Mouse (Mus musculus): ENCODE measurements at regions not wholly inside any gene's neighbourhood (a gene's known extent, or its start where the extent isn't known, plus 50 kb on each side); places are given as distances from the start of the nearest gene placed in this dataset.

DNA sequence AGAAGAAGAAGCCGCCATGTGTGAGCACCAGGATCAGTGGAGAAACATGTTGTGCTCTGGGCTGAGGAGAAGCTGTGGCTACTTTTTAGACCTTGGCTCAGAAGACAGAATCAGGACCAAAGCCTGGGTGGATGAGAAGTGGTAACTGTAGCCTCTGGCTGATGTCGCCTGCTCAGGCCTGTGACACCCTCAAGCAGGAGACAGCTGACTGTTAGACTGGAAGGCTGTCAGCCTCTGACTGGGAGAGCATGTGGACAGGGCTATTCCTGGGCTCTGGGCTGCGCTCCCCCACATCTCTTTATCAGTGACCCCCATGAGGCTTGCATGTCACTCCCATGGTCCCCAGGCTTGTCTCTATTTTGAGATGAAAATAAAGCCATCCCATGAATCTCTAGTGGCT, 402.5 kb downstream of the Med13l start:
- Histone ChIP-seq H3K9me3 (replicated peaks; ENCODE audit: insufficient read depth, low read length) (no peaks in the 10 kb centered on the region), H3K27me3 (ENCODE audit: control insufficient read depth in 1 of 2, insufficient read depth in 2 of 2, low read length in 2 of 2) (no peaks in the 10 kb centered on the region), H3K9ac (ENCODE audit: control insufficient read depth, low read depth, low read length, poor library complexity, severe bottlenecking) (no peak overlapping the region), H3K36me3 (ENCODE audit: control insufficient read depth in 1 of 2, insufficient read depth in 2 of 2, low read length in 2 of 2) (no peaks in the 10 kb centered on the region), H3K4me1 (ENCODE audit: control insufficient read depth in 1 of 2, insufficient read depth in 2 of 2, low read length in 2 of 2) (no peaks in the 10 kb centered on the region), H3K4me3 (ENCODE audit: control insufficient read depth in 1 of 2, insufficient read depth in 1 of 2, low read depth in 2 of 2, low read length in 2 of 2) (no peak overlapping the region), H3K27ac (ENCODE audit: control insufficient read depth, low read depth, low read length) (no peak overlapping the region), H3K79me2 (ENCODE audit: control insufficient read depth, insufficient read depth, low read length, poor library complexity) (no peaks in the 10 kb centered on the region)
- DNase-seq (ENCODE audit: low read depth, low spot score) = no peak
- TF ChIP-seq MXI1 (IDR thresholded peaks at IDR 0.05; ENCODE audit: low read depth, low read length) (no peak), POLR2AphosphoS2 (IDR thresholded peaks at IDR 0.05; ENCODE audit: low read length) (no peak), EP300 (IDR thresholded peaks at IDR 0.05; ENCODE audit: low read depth in 1 of 2, low read length in 2 of 2) (no peak), TBP (IDR thresholded peaks at IDR 0.05; ENCODE audit: low read depth, low read length) (no peak), GABPA (IDR thresholded peaks at IDR 0.05; ENCODE audit: low read depth, low read length) (no peak), ELF1 (IDR thresholded peaks at IDR 0.05; ENCODE audit: low read depth, low read length) (no peak), MAX (IDR thresholded peaks at IDR 0.05; ENCODE audit: low read length) (no peak), MAZ (IDR thresholded peaks at IDR 0.05; ENCODE audit: low read depth, low read length) (no peak), SMC3 (IDR thresholded peaks at IDR 0.05; ENCODE audit: low read depth, low read length) (no peak)

DNA sequence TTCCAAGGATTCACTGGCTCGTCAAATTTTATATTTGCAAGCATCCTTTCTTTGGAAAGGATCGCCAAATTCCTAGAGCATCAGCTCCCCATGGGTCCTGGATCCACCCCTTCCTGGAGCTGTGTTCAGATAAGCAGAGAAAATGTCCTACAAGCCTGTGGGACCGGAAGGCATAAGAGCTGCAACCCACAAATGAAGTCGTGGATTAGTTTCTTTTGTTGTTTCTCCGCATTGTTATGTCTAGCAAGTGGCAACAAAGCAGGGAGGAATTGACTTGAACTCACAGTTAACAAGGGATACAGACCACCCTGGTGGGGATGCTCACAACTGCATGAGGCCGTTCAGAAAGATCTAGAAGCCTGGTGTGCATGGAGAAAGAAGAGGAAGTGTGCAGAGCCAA, 406.4 kb downstream of the Med13l start:
- H3K27me3 ChIP-seq (ENCODE audit: control insufficient read depth in 1 of 2, insufficient read depth in 2 of 2, low read length in 2 of 2) = no peaks in the 10 kb centered on the region
- H3K36me3 ChIP-seq (ENCODE audit: control insufficient read depth in 1 of 2, insufficient read depth in 2 of 2, low read length in 2 of 2) = no peaks in the 10 kb centered on the region
- H3K4me3 ChIP-seq (ENCODE audit: control insufficient read depth in 1 of 2, insufficient read depth in 1 of 2, low read depth in 2 of 2, low read length in 2 of 2) = no peak overlapping the region
- TF ChIP-seq ZMIZ1 (IDR thresholded peaks at IDR 0.05; ENCODE audit: low read depth, low read length) (no peak), HCFC1 (IDR thresholded peaks at IDR 0.05; ENCODE audit: low read depth, low read length) (no peak), NRF1 (IDR thresholded peaks at IDR 0.05; ENCODE audit: insufficient read depth, low read depth, low read length, poor library complexity, severe bottlenecking) (no peak), USF2 (IDR thresholded peaks at IDR 0.05; ENCODE audit: borderline replicate concordance in 1 of 2, insufficient read depth in 1 of 2, low read depth in 1 of 2, low read length in 2 of 2) (no peak), MYB (IDR thresholded peaks at IDR 0.05; ENCODE audit: low read depth, low read length) (no peak)
- H3K79me2 ChIP-seq (ENCODE audit: control insufficient read depth, insufficient read depth, low read length, poor library complexity) = no peaks in the 10 kb centered on the region
- no peak overlapping the region for H3K27ac ChIP-seq (ENCODE audit: control insufficient read depth, low read depth, low read length)
- no peak overlapping the region for H3K9ac ChIP-seq (ENCODE audit: control insufficient read depth, low read depth, low read length, poor library complexity, severe bottlenecking)
- H3K9me3 ChIP-seq (replicated peaks; ENCODE audit: insufficient read depth, low read length) = no peaks in the 10 kb centered on the region
- no peaks in the 10 kb centered on the region for H3K4me1 ChIP-seq (ENCODE audit: control insufficient read depth in 1 of 2, insufficient read depth in 2 of 2, low read length in 2 of 2)
- DNase-seq (ENCODE audit: low read depth, low spot score) = no peak

- Histone ChIP-seq H3K4me3 (ENCODE audit: control insufficient read depth in 1 of 2, insufficient read depth in 1 of 2, low read depth in 2 of 2, low read length in 2 of 2) (no peak overlapping the region), H3K79me2 (ENCODE audit: control insufficient read depth, insufficient read depth, low read length, poor library complexity) (no peaks in the 10 kb centered on the region), H3K4me1 (ENCODE audit: control insufficient read depth in 1 of 2, insufficient read depth in 2 of 2, low read length in 2 of 2) (no peaks in the 10 kb centered on the region), H3K27me3 (ENCODE audit: control insufficient read depth in 1 of 2, insufficient read depth in 2 of 2, low read length in 2 of 2) (no peaks in the 10 kb centered on the region), H3K36me3 (ENCODE audit: control insufficient read depth in 1 of 2, insufficient read depth in 2 of 2, low read length in 2 of 2) (no peaks in the 10 kb centered on the region), H3K9me3 (replicated peaks; ENCODE audit: insufficient read depth, low read length) (no peaks in the 10 kb centered on the region), H3K27ac (ENCODE audit: control insufficient read depth, low read depth, low read length) (no peak overlapping the region), H3K9ac (ENCODE audit: control insufficient read depth, low read depth, low read length, poor library complexity, severe bottlenecking) (no peak overlapping the region)
- DNase-seq (ENCODE audit: low read depth, low spot score) = no peak
- TF ChIP-seq BHLHE40 (IDR thresholded peaks at IDR 0.05; ENCODE audit: borderline replicate concordance, low read depth, low read length) (no peak), SIN3A (IDR thresholded peaks at IDR 0.05; ENCODE audit: low read length) (no peak), ZNF384 (IDR thresholded peaks at IDR 0.05; ENCODE audit: low read depth, low read length) (no peak), UBTF (IDR thresholded peaks at IDR 0.05; ENCODE audit: borderline replicate concordance, insufficient read depth, low read depth, low read length) (no peak), POLR2AphosphoS5 (IDR thresholded peaks at IDR 0.05; ENCODE audit: borderline replicate concordance, low read depth, low read length) (no peak), TBP (IDR thresholded peaks at IDR 0.05; ENCODE audit: low read depth, low read length) (no peak), RCOR1 (IDR thresholded peaks at IDR 0.05; ENCODE audit: low read depth, low read length) (no peak), RAD21 (IDR thresholded peaks at IDR 0.05; ENCODE audit: low read depth, low read length) (no peak), MAZ (IDR thresholded peaks at IDR 0.05; ENCODE audit: low read depth, low read length) (no peak), CHD1 (IDR thresholded peaks at IDR 0.05; ENCODE audit: low read depth, low read length) (no peak), MEF2A (IDR thresholded peaks at IDR 0.05; ENCODE audit: extremely low read depth, insufficient replicate concordance, low read depth, low read length, poor library complexity, severe bottlenecking) (no peak)
Measured at GRCm38 (mm10) chr5:118967718-118968117, 407.2 kb downstream of the Med13l start.
